Mouse (Mus musculus): ENCODE measurements around the gene Tns1.

GRCm38 (mm10) chr1:74055552-74055951, 68.7 kb downstream of the Tns1 start:
- TF ChIP-seq CTCF (IDR thresholded peaks at IDR 0.05; ENCODE audit: borderline replicate concordance, extremely low read depth, insufficient read depth, insufficient read length) (no peak), POLR2A (IDR thresholded peaks at IDR 0.05; ENCODE audit: borderline replicate concordance, extremely low read depth, insufficient read depth, insufficient read length, poor library complexity, severe bottlenecking) (no peak)
